Mouse (Mus musculus) kidney, embryonic 15.5 days (tissue): ENCODE measurements around the gene Ddx47. TPM values are rescaled to one million over a fixed set of nuclear protein-coding genes. Genes with fewer than 3 reads are reported as not detected.

Source experiments
- ATAC-seq: fragments of 200-750 bp; cut with Nextera tagmentation; replicated peaks from 2 replicates; pipeline ENCODE4 v1.8.0; 2017; ENCODE audit warnings: moderate TSS enrichment; ENCODE audit not compliant: low FRiP score
- H3K27ac ChIP-seq: fragments of 300-500 bp; sonication (generic); 2 replicates; pipeline ENCODE4 v1.5.1; 2015; ENCODE audit warnings: mild to moderate bottlenecking, inconsistent platforms
- H3K27me3 ChIP-seq: fragments of 300-500 bp; sonication (generic); 2 replicates; pipeline ENCODE4 v1.6.1; 2015; ENCODE audit warnings: inconsistent platforms
- H3K36me3 ChIP-seq: fragments of 300-500 bp; sonication (generic); 2 replicates; pipeline ENCODE4 v1.6.1; 2015; ENCODE audit warnings: inconsistent platforms
- H3K4me1 ChIP-seq: fragments of 300-500 bp; sonication (generic); 2 replicates; pipeline ENCODE4 v1.6.1; 2015; ENCODE audit warnings: inconsistent platforms
- H3K4me2 ChIP-seq: fragments of 300-500 bp; sonication (generic); 2 replicates; pipeline ENCODE4 v1.6.1; 2015; ENCODE audit warnings: moderate library complexity, mild to moderate bottlenecking, inconsistent platforms
- H3K4me3 ChIP-seq: fragments of 300-500 bp; sonication (generic); replicated peaks from 2 replicates; pipeline ENCODE4 v1.5.1; 2015; ENCODE audit warnings: mild to moderate bottlenecking, inconsistent platforms
- H3K9ac ChIP-seq: fragments of 300-500 bp; sonication (generic); 2 replicates; pipeline ENCODE4 v1.6.1; 2015; ENCODE audit warnings: mild to moderate bottlenecking, inconsistent platforms
- H3K9me3 ChIP-seq: fragments of 300-500 bp; sonication (generic); replicated peaks from 2 replicates; pipeline ENCODE4 v1.6.1; 2016; ENCODE audit warnings: inconsistent platforms
- WGBS: fragments of 180-500 bp; shearing (Covaris S2); methylation state at CpG from one replicate; pipeline ENCODE4 v1.1.7; 2015; ENCODE audit warnings: mixed read lengths; 5-methylcytosine and 5-hydroxymethylcytosine counted together
- polyA plus RNA-seq: library from polyadenylated mRNA; unstranded; fragments of >200 nt; fragmentation: Nextera tagmentation; extraction: Ambion mirVana; gene quantifications from 2 replicates; pipeline ENCODE4 v1.2.1, GENCODE M21; 2015

Gene Ddx47
- polyA plus RNA-seq: 118 and 120 TPM in 2 replicates

GRCm38 (mm10) chr6:135011048-135011733, at the start of gene Ddx47:
Gene Ddx47, plus strand, starts transcription at chr6:135011612.
- Histone ChIP-seq H3K4me1 (peaks cover 7% of the 10 kb centered on the region), H3K27ac (0 out of 2 replicates have a peak within 1 kb of the TSS, but pooled peaks have one; percentile 25)

GRCm38 (mm10) chr6:134961858-134962517, 49.4 kb upstream of the Ddx47 start:
- Histone ChIP-seq H3K4me2 (no peak overlapping the region), H3K9me3 (no peaks in the 10 kb centered on the region; the same call in 1 of the 2 replicates), H3K27me3 (no peaks in the 10 kb centered on the region), H3K36me3 (no peaks in the 10 kb centered on the region), H3K4me3 (no peak overlapping the region), H3K27ac (no peak overlapping the region), H3K4me1 (peaks cover 9% of the 10 kb centered on the region), H3K9ac (no peak overlapping the region)
- ATAC-seq: no peak
- WGBS: 64% methylated on average over 9 of the region's 9 CpGs

More at GRCm38 (mm10) chr6:135011048-135011733, at the start of gene Ddx47:
- Histone ChIP-seq H3K4me2 (peak within 1 kb of the TSS; percentile 70), H3K9me3 (no peaks in the 10 kb centered on the region), H3K27me3 (no peaks in the 10 kb centered on the region), H3K4me3 (peak within 1 kb of the TSS; percentile 74), H3K9ac (peak within 1 kb of the TSS; percentile 73), H3K36me3 (peaks cover 29% of the 10 kb centered on the region)
- peak; percentile 91 for ATAC-seq
- 5% methylated on average over 19 of the region's 19 CpGs for WGBS

GRCm38 (mm10) chr6:134962518-134962893, 48.9 kb upstream of the Ddx47 start:
- no peak overlapping the region for H3K4me3 ChIP-seq
- WGBS: 67% methylated on average over 5 of the region's 5 CpGs
- no peaks in the 10 kb centered on the region; the same call in 1 of the 2 replicates for H3K9me3 ChIP-seq
- ATAC-seq: no peak
- no peaks in the 10 kb centered on the region for H3K27me3 ChIP-seq
- no peak overlapping the region for H3K9ac ChIP-seq
- H3K27ac ChIP-seq: no peak overlapping the region
- no peaks in the 10 kb centered on the region for H3K36me3 ChIP-seq
- H3K4me1 ChIP-seq: peaks cover 9% of the 10 kb centered on the region
- H3K4me2 ChIP-seq: no peak overlapping the region

- no peak overlapping the region for H3K27ac ChIP-seq
- ATAC-seq: no peak
- H3K4me1 ChIP-seq: peaks cover 9% of the 10 kb centered on the region
- no peaks in the 10 kb centered on the region; the same call in 1 of the 2 replicates for H3K9me3 ChIP-seq
- no peaks in the 10 kb centered on the region for H3K27me3 ChIP-seq
- no peak overlapping the region for H3K4me3 ChIP-seq
- H3K9ac ChIP-seq: no peak overlapping the region
- no peak overlapping the region for H3K4me2 ChIP-seq
- no peaks in the 10 kb centered on the region for H3K36me3 ChIP-seq
- WGBS: 77% methylated on average over 2 of the region's 2 CpGs
These were observed 47.5 kb upstream of the Ddx47 start for GRCm38 (mm10) chr6:134963910-134964309.

GRCm38 (mm10) chr6:134966681-134967080, 44.7 kb upstream of the Ddx47 start:
- Histone ChIP-seq H3K27ac (no peak overlapping the region), H3K4me2 (no peak overlapping the region), H3K9me3 (no peaks in the 10 kb centered on the region; the same call in 1 of the 2 replicates), H3K9ac (no peak overlapping the region), H3K4me1 (peaks cover 4% of the 10 kb centered on the region), H3K27me3 (no peaks in the 10 kb centered on the region), H3K36me3 (no peaks in the 10 kb centered on the region), H3K4me3 (no peak overlapping the region)
- 83% methylated on average over 5 of the region's 5 CpGs for WGBS
- no peak for ATAC-seq

GRCm38 (mm10) chr6:134968326-134968725, 43.1 kb upstream of the Ddx47 start:
- WGBS: 40% methylated on average over 1 of the region's 1 CpGs
- Histone ChIP-seq H3K9ac (no peak overlapping the region), H3K4me3 (no peak overlapping the region), H3K9me3 (no peaks in the 10 kb centered on the region; the same call in 1 of the 2 replicates), H3K27ac (no peak overlapping the region), H3K4me2 (no peak overlapping the region), H3K4me1 (peaks cover 9% of the 10 kb centered on the region; the same call in 1 of the 2 replicates), H3K27me3 (no peaks in the 10 kb centered on the region), H3K36me3 (no peaks in the 10 kb centered on the region)
- no peak for ATAC-seq

GRCm38 (mm10) chr6:134969498-134969897, 41.9 kb upstream of the Ddx47 start:
- ATAC-seq: no peak
- Histone ChIP-seq H3K27ac (no peak overlapping the region), H3K4me2 (no peak overlapping the region), H3K36me3 (no peaks in the 10 kb centered on the region), H3K4me1 (peaks cover 17% of the 10 kb centered on the region), H3K9ac (no peak overlapping the region), H3K9me3 (no peaks in the 10 kb centered on the region; the same call in 1 of the 2 replicates), H3K4me3 (no peak overlapping the region), H3K27me3 (no peaks in the 10 kb centered on the region)
- WGBS: 92% methylated on average over 2 of the region's 2 CpGs

GRCm38 (mm10) chr6:134972096-134972495, 39.3 kb upstream of the Ddx47 start:
- no peaks in the 10 kb centered on the region for H3K36me3 ChIP-seq
- 37% methylated on average over 4 of the region's 4 CpGs for WGBS
- peaks cover 22% of the 10 kb centered on the region for H3K4me1 ChIP-seq
- no peaks in the 10 kb centered on the region for H3K27me3 ChIP-seq
- no peak overlapping the region for H3K4me3 ChIP-seq
- H3K9me3 ChIP-seq: no peaks in the 10 kb centered on the region
- no peak overlapping the region for H3K9ac ChIP-seq
- no peak overlapping the region for H3K4me2 ChIP-seq
- H3K27ac ChIP-seq: no peak overlapping the region
- no peak for ATAC-seq

GRCm38 (mm10) chr6:134976628-134977027, 34.8 kb upstream of the Ddx47 start:
- no peak for ATAC-seq
- H3K36me3 ChIP-seq: no peaks in the 10 kb centered on the region
- H3K27me3 ChIP-seq: no peaks in the 10 kb centered on the region
- no peaks in the 10 kb centered on the region for H3K9me3 ChIP-seq
- H3K4me1 ChIP-seq: peaks cover 30% of the 10 kb centered on the region
- H3K9ac ChIP-seq: no peak overlapping the region
- H3K4me3 ChIP-seq: no peak overlapping the region
- no peak overlapping the region for H3K27ac ChIP-seq
- 40% methylated on average over 6 of the region's 6 CpGs for WGBS
- H3K4me2 ChIP-seq: no peak overlapping the region

- Histone ChIP-seq H3K4me3 (peak within 1 kb of the TSS; percentile 63), H3K4me1 (peaks cover 28% of the 10 kb centered on the region), H3K4me2 (peak within 1 kb of the TSS; percentile 94), H3K27ac (peak within 1 kb of the TSS; percentile 55), H3K36me3 (no peaks in the 10 kb centered on the region), H3K27me3 (no peaks in the 10 kb centered on the region), H3K9ac (no peak within 1 kb of the TSS), H3K9me3 (no peaks in the 10 kb centered on the region)
- WGBS: 45% methylated on average over 22 of the region's 22 CpGs
- ATAC-seq: no peak
These were observed 30.0 kb upstream of the Ddx47 start, which contains the start of gene Apold1 for GRCm38 (mm10) chr6:134981231-134982062. Gene Apold1, plus strand, starts transcription at chr6:134981718.

GRCm38 (mm10) chr6:134983529-134984370, 27.7 kb upstream of the Ddx47 start:
- WGBS: 3% methylated on average over 58 of the region's 62 CpGs
- H3K4me2 ChIP-seq: peak overlapping the region; percentile 94
- H3K4me3 ChIP-seq: peak overlapping the region; percentile 63
- no peaks in the 10 kb centered on the region for H3K9me3 ChIP-seq
- peak overlapping the region; percentile 76 for H3K27ac ChIP-seq
- peak overlapping the region; percentile 59 for H3K9ac ChIP-seq
- no peaks in the 10 kb centered on the region for H3K36me3 ChIP-seq
- H3K27me3 ChIP-seq: no peaks in the 10 kb centered on the region
- peaks cover 28% of the 10 kb centered on the region for H3K4me1 ChIP-seq
- ATAC-seq: peak; percentile 94
